Mouse (Mus musculus) retina, postnatal 7 days (tissue): ENCODE measurements around the gene Mad2l1.

ENCODE experiments used
- DNase-seq: peaks from one replicate; pipeline ENCODE4 v3.0.0-alpha.2; 2012; ENCODE audit warnings: low read depth, low spot score

The Mad2l1 gene

GRCm38 (mm10) chr6:66535028-66535862 is at the start of gene Mad2l1:
Mad2l1 (plus strand) TSS chr6:66535390.
- DNase-seq = peak; percentile 97

DNA sequence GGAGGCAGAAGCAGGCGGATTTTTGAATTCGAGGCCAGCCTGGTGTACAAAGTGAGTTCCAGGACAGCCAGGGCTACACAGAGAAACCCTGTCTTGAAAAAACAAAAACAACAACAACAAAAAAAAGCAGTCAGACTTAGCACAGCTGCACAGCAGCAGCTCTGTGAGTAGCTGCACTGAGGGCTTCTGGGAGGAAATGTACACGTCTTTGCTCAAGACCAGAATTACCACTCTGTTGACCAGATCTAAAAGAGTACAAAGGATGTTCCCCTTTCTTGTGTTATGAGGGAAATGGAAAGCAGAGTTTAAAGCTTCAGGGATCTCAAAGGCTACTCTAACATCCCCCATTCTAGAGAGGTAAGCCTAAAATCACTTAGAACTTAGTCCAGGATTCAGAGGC is 41.5 kb upstream of the Mad2l1 start:
- DNase-seq = no peak

GRCm38 (mm10) chr6:66516368-66516767 is 18.8 kb upstream of the Mad2l1 start:
- no peak for DNase-seq

DNA sequence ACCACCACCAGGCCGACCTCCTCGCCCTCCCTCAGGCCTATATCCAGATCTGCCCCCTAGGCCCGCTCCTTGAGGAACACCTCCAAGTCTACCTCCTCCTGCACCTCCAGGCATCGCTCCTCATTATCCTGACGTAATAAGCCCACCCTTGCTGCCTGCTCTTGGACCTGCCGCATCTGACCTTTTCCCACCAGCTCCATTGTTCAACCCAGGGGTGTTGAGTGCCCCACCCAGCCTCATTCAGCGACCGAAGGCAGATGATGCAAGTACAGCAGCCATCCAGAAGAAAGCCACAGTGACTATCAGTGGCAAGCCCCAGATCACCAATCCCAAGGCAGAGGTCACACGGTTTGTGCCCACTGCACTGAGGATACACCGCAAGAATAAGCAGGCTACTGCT is 6.8 kb upstream of the Mad2l1 start:
- no peak for DNase-seq

GRCm38 (mm10) chr6:66533241-66533640 is 1.9 kb upstream of the Mad2l1 start:
- peak; percentile 60 for DNase-seq

- no peak for DNase-seq
Measured at GRCm38 (mm10) chr6:66534366-66534941, 736 bp upstream of the Mad2l1 start.

GRCm38 (mm10) chr6:66535966-66536365 is 776 bp downstream of the Mad2l1 start:
- DNase-seq = no peak

DNA sequence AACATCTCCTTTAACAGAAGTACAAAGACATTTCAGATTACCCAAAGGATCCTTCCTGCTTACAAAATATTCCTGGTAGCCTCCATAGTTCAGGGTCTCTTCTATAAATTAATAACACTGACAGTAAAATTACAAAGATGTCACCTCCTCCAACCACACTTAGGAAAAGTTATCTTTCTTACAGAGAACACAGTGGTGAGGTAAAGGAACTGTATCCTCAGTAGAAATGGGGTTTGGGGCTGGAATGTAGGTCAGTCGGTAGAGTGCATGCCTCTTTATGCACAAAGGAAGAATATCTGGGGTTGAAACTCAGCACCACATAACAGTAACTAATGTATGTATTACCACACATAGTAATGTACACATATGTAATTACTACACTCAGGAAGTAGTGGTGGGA is 24.8 kb downstream of the Mad2l1 start, which contains the start of gene Vmn1r32:
Vmn1r32 (minus strand) TSS at position 101 of the 400 bp plus-strand sequence.
- DNase-seq = no peak

- DNase-seq = no peak
Measured at GRCm38 (mm10) chr6:66595804-66596203, 60.6 kb downstream of the Mad2l1 start.
